Mouse (Mus musculus) lung, postnatal 0 days (tissue): Measurements from ENCODE around the gene Vstm2l. TPM values are rescaled to one million over a fixed set of nuclear protein-coding genes. Genes with fewer than 3 reads are reported as not detected.

Experiments
- ATAC-seq: fragments of 200-750 bp; cut with Nextera tagmentation; 2 replicates; pipeline ENCODE4 v1.8.0; 2017; ENCODE audit warnings: moderate library complexity
- DNase-seq: peaks from one replicate; pipeline ENCODE4 v3.0.0-alpha.2; 2016; ENCODE audit warnings: low spot score
- H3K27ac ChIP-seq: fragments of 300-500 bp; sonication (generic); 2 replicates; pipeline ENCODE4 v1.5.1; 2014; ENCODE audit warnings: antibody characterized with exemption, mild to moderate bottlenecking, low read length, mixed read lengths
- H3K27me3 ChIP-seq: fragments of 300-500 bp; sonication (generic); replicated peaks from 2 replicates; pipeline ENCODE4 v1.6.1; 2014; ENCODE audit warnings: low read length, mixed read lengths; ENCODE audit not compliant: insufficient read depth
- H3K36me3 ChIP-seq: fragments of 300-500 bp; sonication (generic); 2 replicates; pipeline ENCODE4 v1.6.1; 2014; ENCODE audit warnings: low read length, mixed read lengths; ENCODE audit not compliant: insufficient read depth
- H3K4me1 ChIP-seq: fragments of 300-500 bp; sonication (generic); 2 replicates; pipeline ENCODE4 v1.6.1; 2014; ENCODE audit warnings: antibody characterized with exemption, low read depth, low read length, mixed read lengths; ENCODE audit not compliant: insufficient read depth
- H3K4me2 ChIP-seq: fragments of 300-500 bp; sonication (generic); replicated peaks from 2 replicates; pipeline ENCODE4 v1.6.1; 2014; ENCODE audit warnings: low read depth, mild to moderate bottlenecking, low read length, moderate library complexity, mixed read lengths
- H3K4me3 ChIP-seq: fragments of 300-500 bp; sonication (generic); 2 replicates; pipeline ENCODE4 v1.5.1; 2014; ENCODE audit warnings: low read depth, low read length
- H3K9ac ChIP-seq: fragments of 300-500 bp; sonication (generic); replicated peaks from 2 replicates; pipeline ENCODE4 v1.6.1; 2014; ENCODE audit warnings: low read depth, mild to moderate bottlenecking
- H3K9me3 ChIP-seq: fragments of 300-500 bp; sonication (generic); 2 replicates; pipeline ENCODE4 v1.6.1; 2016; ENCODE audit warnings: low read length, mixed read lengths
- CTCF ChIP-seq: IDR thresholded peaks from 2 replicates; pipeline ENCODE4 v1.5.1; 2016; ENCODE audit warnings: antibody characterized with exemption, mild to moderate bottlenecking
- EP300 ChIP-seq: IDR thresholded peaks from 2 replicates; pipeline ENCODE4 v1.6.1; 2016; ENCODE audit warnings: antibody characterized with exemption, mild to moderate bottlenecking, control low read depth
- WGBS: fragments of 180-500 bp; shearing (Covaris S2); extraction: QIAGEN DNeasy Blood & Tissue Kit; methylation state at CpG from one replicate; pipeline ENCODE4 v1.1.7; 2014; 5-methylcytosine and 5-hydroxymethylcytosine counted together
- polyA plus RNA-seq: library from polyadenylated mRNA; unstranded; fragments of >200 nt; fragmentation: Nextera tagmentation; extraction: Ambion mirVana; gene quantifications from 2 replicates; pipeline ENCODE4 v1.2.1, GENCODE M21; 2015

The Vstm2l gene
- polyA plus RNA-seq: not detected in 2 replicates

GRCm38 (mm10) chr2:157914105-157914764 is at the start of gene Vstm2l:
Vstm2l (plus strand) TSS chr2:157914653.
- 7% methylated on average over 36 of the region's 62 CpGs for WGBS
- H3K36me3 ChIP-seq: no peaks in the 10 kb centered on the region
- TF ChIP-seq CTCF (no peak), EP300 (no peak)
- no peak within 1 kb of the TSS for H3K4me3 ChIP-seq
- no peak for DNase-seq
- ATAC-seq: no peak
- H3K27ac ChIP-seq: no peak within 1 kb of the TSS
- no peaks in the 10 kb centered on the region for H3K4me1 ChIP-seq
- no peak within 1 kb of the TSS for H3K4me2 ChIP-seq
- peaks cover 33% of the 10 kb centered on the region for H3K27me3 ChIP-seq
- H3K9me3 ChIP-seq: no peaks in the 10 kb centered on the region
- no peak within 1 kb of the TSS for H3K9ac ChIP-seq

- ATAC-seq: no peak
- Histone ChIP-seq H3K36me3 (no peaks in the 10 kb centered on the region; the same call in 1 of the 2 replicates), H3K27me3 (no peaks in the 10 kb centered on the region), H3K9me3 (no peaks in the 10 kb centered on the region), H3K4me1 (no peaks in the 10 kb centered on the region), H3K27ac (no peak overlapping the region), H3K4me3 (no peak overlapping the region), H3K4me2 (no peak overlapping the region), H3K9ac (no peak overlapping the region)
- no peak for DNase-seq
- TF ChIP-seq EP300 (no peak), CTCF (no peak)
- 85% methylated on average over 3 of the region's 3 CpGs for WGBS
These were observed 47.3 kb upstream of the Vstm2l start for GRCm38 (mm10) chr2:157867126-157867525.

GRCm38 (mm10) chr2:157870247-157870646 is 44.2 kb upstream of the Vstm2l start:
- no peak overlapping the region for H3K27ac ChIP-seq
- peaks cover 3% of the 10 kb centered on the region; the same call in 1 of the 2 replicates for H3K36me3 ChIP-seq
- ATAC-seq (no peak), DNase-seq (no peak)
- H3K4me1 ChIP-seq: no peaks in the 10 kb centered on the region
- H3K9me3 ChIP-seq: no peaks in the 10 kb centered on the region
- TF ChIP-seq CTCF (no peak), EP300 (no peak)
- WGBS: 82% methylated on average over 6 of the region's 6 CpGs
- no peaks in the 10 kb centered on the region for H3K27me3 ChIP-seq
- H3K9ac ChIP-seq: no peak overlapping the region
- no peak overlapping the region for H3K4me2 ChIP-seq
- no peak overlapping the region for H3K4me3 ChIP-seq

GRCm38 (mm10) chr2:157873223-157873622 is 41.2 kb upstream of the Vstm2l start:
- no peaks in the 10 kb centered on the region for H3K4me1 ChIP-seq
- H3K36me3 ChIP-seq: peaks cover 3% of the 10 kb centered on the region; the same call in 1 of the 2 replicates
- no peaks in the 10 kb centered on the region for H3K9me3 ChIP-seq
- H3K27me3 ChIP-seq: no peaks in the 10 kb centered on the region
- no peak overlapping the region for H3K4me2 ChIP-seq
- no peak overlapping the region for H3K9ac ChIP-seq
- no peak overlapping the region for H3K27ac ChIP-seq
- 64% methylated on average over 6 of the region's 6 CpGs for WGBS
- ATAC-seq (no peak), DNase-seq (no peak)
- H3K4me3 ChIP-seq: no peak overlapping the region
- TF ChIP-seq CTCF (no peak), EP300 (no peak)

- H3K9ac ChIP-seq: no peak overlapping the region
- no peak overlapping the region for H3K27ac ChIP-seq
- H3K4me1 ChIP-seq: no peaks in the 10 kb centered on the region
- ATAC-seq: no peak
- no peak for TF ChIP-seq EP300
- TF ChIP-seq CTCF: no peak
- 74% methylated on average over 1 of the region's 1 CpGs for WGBS
- H3K27me3 ChIP-seq: no peaks in the 10 kb centered on the region
- DNase-seq: no peak
- 0 out of 2 replicates have a peak, but pooled peaks cover 3% of the 10 kb centered on the region for H3K36me3 ChIP-seq
- H3K4me3 ChIP-seq: no peak overlapping the region
- H3K4me2 ChIP-seq: no peak overlapping the region
- H3K9me3 ChIP-seq: no peaks in the 10 kb centered on the region
These were observed 40.8 kb upstream of the Vstm2l start for GRCm38 (mm10) chr2:157873691-157874090.

- no peaks in the 10 kb centered on the region for H3K9me3 ChIP-seq
- TF ChIP-seq EP300: no peak
- TF ChIP-seq CTCF: no peak
- WGBS: 80% methylated on average over 8 of the region's 8 CpGs
- no peaks in the 10 kb centered on the region for H3K27me3 ChIP-seq
- H3K4me3 ChIP-seq: no peak overlapping the region
- no peak overlapping the region for H3K9ac ChIP-seq
- DNase-seq: no peak
- no peak overlapping the region for H3K4me2 ChIP-seq
- 0 out of 2 replicates have a peak, but pooled peaks cover 3% of the 10 kb centered on the region for H3K36me3 ChIP-seq
- H3K4me1 ChIP-seq: no peaks in the 10 kb centered on the region
- H3K27ac ChIP-seq: no peak overlapping the region
- no peak for ATAC-seq
These were observed 39.3 kb upstream of the Vstm2l start for GRCm38 (mm10) chr2:157875111-157875510.
